Mouse (Mus musculus) spleen, embryonic (tissue): ENCODE data around the gene Hist2h2ac.
"Not testable (repeated sequence)": the region's sequence is repeated elsewhere in the genome, so short reads cannot be mapped to it uniquely, and the experiment has no call there.

Source experiments
- CTCF ChIA-PET: fragments of 350-600 bp; sonication (Branson Sonifier 250); formaldehyde crosslinking; loops from one replicate; lab custom pipeline; 2022; lab: Charles Lee

Hist2h2ac gene

GRCm38 (mm10) chr3:96250890-96251289 lies 30.2 kb upstream of the Hist2h2ac start:
- CTCF ChIA-PET = no interaction called here

- CTCF ChIA-PET = no interaction called here
Observed at GRCm38 (mm10) chr3:96249034-96249345, 28.3 kb upstream of the Hist2h2ac start.

- CTCF ChIA-PET = no interaction called here
Observed at GRCm38 (mm10) chr3:96248141-96249033, 27.7 kb upstream of the Hist2h2ac start.

GRCm38 (mm10) chr3:96247356-96248140 lies 26.9 kb upstream of the Hist2h2ac start:
- CTCF ChIA-PET = interaction anchor here (0.6 kb wide), 1 partner anchor 93 kb away, joined by 5 read pairs; no protein-coding TSS in a partner anchor

DNA sequence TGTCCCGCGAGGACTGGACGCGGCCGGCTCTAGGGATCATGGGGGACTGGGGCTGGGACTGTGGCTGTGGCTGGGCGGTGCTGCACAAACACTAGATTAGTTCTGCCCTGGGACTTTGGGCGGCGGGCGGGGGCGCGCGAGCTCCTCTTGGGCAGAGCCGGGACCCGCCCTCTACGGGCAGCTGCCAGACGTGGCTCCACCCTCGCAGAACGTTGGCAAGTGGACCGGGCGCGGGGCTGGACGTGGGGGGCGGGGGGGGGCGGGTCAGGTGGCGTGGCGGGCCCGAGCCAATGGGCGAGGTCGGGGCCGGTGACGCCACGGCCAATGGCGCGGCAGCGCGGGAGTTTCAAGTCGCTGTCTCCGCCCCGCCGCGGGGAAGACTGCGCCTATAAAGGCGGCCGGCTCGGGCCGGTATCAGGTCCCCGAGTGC lies 25.8 kb upstream of the Hist2h2ac start, which contains the start of gene Hist2h3c1:
TSS of gene Hist2h3c1 (plus strand) at position 259 of the 430 bp plus-strand sequence.
- CTCF ChIA-PET = not testable (repeated sequence)

- CTCF ChIA-PET = not testable (repeated sequence)
Observed at GRCm38 (mm10) chr3:96246018-96246417, 25.3 kb upstream of the Hist2h2ac start.

DNA sequence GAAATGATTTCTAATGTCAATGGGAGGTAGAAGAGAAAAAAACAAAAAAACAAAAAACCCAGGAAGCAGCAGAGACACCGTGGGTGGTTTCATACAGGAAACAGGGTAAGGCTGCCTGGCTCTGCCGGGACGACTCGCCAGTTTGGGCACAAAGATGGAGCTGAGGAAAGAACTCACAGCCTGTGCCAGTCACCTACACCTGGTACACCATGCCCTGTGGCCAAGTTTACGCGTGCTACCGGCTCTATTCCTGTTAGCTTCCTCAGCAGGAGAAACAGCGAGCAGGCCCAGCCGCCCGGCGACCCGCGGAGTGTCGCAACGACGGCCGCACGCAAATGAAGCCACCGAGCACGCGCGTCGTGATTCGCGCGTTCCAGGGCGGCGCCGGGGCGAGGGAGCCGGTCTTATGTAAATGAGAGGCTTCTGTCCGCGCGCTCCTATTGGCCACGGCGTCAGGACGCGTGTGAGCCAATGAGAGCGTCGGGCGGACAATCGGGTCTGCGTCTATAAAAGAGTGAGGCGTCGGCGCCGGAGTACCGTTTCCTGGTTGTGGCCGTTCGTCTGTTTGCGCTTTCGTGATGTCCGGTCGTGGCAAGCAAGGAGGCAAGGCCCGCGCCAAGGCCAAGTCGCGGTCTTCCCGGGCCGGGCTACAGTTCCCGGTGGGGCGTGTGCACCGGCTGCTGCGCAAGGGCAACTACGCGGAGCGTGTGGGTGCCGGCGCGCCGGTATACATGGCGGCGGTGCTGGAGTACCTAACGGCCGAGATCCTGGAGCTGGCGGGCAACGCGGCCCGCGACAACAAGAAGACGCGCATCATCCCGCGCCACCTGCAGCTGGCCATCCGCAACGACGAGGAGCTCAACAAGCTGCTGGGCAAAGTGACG lies 24.6 kb upstream of the Hist2h2ac start, which contains the start of gene Hist2h2aa1:
TSS of gene Hist2h2aa1 (plus strand) at position 495 of the 884 bp plus-strand sequence.
- CTCF ChIA-PET = not testable (repeated sequence)

DNA sequence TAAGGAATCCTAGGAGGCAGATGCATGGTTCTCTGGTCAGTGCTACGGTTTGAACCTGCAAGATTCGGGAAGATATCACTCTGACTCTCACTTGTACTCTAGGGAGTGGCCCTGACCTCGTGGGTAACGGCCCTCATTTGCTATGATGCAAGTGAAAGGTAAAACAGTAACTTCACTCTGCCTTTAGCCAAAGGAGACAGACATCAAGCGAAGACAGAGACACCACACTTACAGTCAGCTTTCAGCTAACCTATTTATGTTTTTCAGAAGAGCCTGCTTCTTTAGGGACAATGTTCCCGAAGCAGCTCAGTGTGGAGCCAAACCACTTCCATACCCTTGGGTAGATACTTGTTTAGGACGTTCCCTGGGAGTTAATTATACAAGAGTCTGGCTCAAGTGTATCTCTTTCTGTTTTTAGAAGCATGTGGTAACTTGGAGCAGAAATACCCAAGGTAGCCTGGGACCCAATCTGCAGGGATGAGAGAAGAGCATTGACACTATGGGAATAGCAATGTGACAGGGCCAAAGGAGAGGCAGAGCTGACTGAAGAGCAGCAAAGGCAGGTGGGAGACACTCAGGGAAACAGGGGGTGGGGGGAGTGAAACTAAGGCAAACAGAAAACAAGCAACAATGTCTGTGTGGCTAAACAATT lies 23.4 kb upstream of the Hist2h2ac start:
- CTCF ChIA-PET = interaction anchor here (0.5 to 1.2 kb wide), 2 partner anchors 20 to 64 kb away, joined by 3 to 5 read pairs; no protein-coding TSS in a partner anchor

GRCm38 (mm10) chr3:96240799-96241197 lies 20.1 kb upstream of the Hist2h2ac start:
- CTCF ChIA-PET = interaction anchor here (0.6 to 0.7 kb wide), 2 partner anchors 42 to 505 kb away, joined by 4 to 6 read pairs; no protein-coding TSS in a partner anchor

- CTCF ChIA-PET = interaction anchor here (0.7 kb wide), 1 partner anchor 505 kb away, joined by 6 read pairs; no protein-coding TSS in a partner anchor
Observed at GRCm38 (mm10) chr3:96239949-96240798, 19.5 kb upstream of the Hist2h2ac start, which contains the start of gene Hist2h2aa2. Gene Hist2h2aa2 (minus strand): TSS chr3:96240276.

DNA sequence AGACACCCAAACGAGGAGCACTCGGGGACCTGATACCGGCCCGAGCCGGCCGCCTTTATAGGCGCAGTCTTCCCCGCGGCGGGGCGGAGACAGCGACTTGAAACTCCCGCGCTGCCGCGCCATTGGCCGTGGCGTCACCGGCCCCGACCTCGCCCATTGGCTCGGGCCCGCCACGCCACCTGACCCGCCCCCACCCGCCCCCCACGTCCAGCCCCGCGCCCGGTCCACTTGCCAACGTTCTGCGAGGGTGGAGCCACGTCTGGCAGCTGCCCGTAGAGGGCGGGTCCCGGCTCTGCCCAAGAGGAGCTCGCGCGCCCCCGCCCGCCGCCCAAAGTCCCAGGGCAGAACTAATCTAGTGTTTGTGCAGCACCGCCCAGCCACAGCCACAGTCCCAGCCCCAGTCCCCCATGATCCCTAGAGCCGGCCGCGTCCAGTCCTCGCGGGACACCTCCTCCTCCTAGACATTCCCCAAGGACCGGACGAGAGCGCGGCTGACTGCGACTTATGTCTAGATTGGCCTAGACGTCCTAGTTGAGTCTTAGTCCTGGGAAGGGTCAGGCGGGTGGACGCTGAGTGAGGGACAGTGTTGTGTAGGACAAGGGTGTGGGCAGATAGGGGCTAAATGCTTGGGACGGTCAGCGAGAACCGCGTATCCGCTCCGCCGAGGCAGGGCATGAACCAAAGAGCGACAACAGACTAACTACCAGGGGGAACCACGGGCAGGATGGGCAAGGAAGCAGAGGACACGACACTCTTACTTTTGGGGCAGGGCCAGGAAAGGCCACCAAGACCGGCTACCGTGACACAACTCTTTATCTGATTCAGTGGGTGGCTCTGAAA lies 18.5 kb upstream of the Hist2h2ac start, which contains the start of gene Hist2h3c2:
TSS of gene Hist2h3c2 (minus strand) at position 174 of the 840 bp plus-strand sequence.
- CTCF ChIA-PET = not testable (repeated sequence)

DNA sequence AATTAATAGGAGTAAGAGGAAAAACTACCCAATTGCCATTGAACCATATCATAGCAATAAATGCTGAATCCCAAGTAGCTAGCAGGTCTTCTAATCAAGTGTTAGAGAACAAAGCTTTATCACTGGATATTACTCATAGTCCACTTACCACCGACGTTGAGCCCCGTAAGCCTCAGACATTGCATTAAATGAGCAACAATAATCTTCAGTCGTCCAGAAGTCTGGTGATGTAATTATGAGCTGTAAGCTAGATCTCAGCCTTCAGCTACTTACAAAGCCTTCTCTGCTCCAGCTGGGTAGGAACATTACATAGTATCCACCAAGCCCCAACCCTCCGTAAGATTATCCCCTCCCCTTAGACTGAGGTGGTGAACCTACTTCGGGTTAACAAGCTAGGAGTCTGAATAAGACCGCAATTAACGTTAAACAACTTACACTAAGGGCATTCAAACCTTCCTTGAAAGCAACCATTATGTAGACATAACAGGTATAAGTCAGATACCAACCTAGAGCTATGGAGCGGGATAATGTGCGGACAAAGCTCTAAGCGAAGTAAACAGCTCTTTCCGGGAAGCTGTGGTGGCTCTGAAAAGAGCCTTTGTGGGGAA lies 17.3 kb upstream of the Hist2h2ac start:
- CTCF ChIA-PET = interaction anchor here (0.6 to 0.9 kb wide), 2 partner anchors 45 to 90 kb away, joined by 4 read pairs; no protein-coding TSS in a partner anchor

- CTCF ChIA-PET = interaction anchor here (0.6 to 1.5 kb wide), 3 partner anchors 24 to 90 kb away, joined by 3 to 4 read pairs (median 4); no protein-coding TSS in a partner anchor
Observed at GRCm38 (mm10) chr3:96237335-96237903, 16.7 kb upstream of the Hist2h2ac start.

GRCm38 (mm10) chr3:96236834-96237334 lies 16.2 kb upstream of the Hist2h2ac start:
- CTCF ChIA-PET = interaction anchor here (0.6 to 1.5 kb wide), 4 partner anchors 23 to 376 kb away, joined by 3 to 4 read pairs (median 4); no protein-coding TSS in a partner anchor

- CTCF ChIA-PET = interaction anchor here (0.7 to 1.5 kb wide), 2 partner anchors 26 to 43 kb away, joined by 3 to 5 read pairs; no protein-coding TSS in a partner anchor
Observed at GRCm38 (mm10) chr3:96235836-96236235, 15.2 kb upstream of the Hist2h2ac start.

DNA sequence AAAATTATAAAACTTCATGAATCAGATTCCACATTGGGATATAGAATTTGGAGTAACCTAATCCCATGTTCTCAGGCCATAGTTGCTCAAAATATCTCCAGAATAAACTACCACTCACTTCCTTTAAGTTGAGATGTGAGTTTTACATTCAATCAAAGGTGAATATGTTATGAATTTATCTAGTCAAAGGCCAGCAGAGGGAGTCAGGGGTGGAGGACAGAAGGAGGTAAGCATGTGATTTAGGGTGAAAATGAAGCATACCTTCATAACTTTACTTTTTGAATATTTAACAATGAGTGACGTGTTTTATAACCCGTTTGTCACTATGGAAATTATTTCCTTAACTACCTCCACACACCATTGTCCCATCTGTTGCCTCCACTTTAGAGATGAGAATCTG lies 14.2 kb upstream of the Hist2h2ac start:
- CTCF ChIA-PET = interaction anchor here (0.9 kb wide), 1 partner anchor 26 kb away, joined by 3 read pairs; no protein-coding TSS in a partner anchor

DNA sequence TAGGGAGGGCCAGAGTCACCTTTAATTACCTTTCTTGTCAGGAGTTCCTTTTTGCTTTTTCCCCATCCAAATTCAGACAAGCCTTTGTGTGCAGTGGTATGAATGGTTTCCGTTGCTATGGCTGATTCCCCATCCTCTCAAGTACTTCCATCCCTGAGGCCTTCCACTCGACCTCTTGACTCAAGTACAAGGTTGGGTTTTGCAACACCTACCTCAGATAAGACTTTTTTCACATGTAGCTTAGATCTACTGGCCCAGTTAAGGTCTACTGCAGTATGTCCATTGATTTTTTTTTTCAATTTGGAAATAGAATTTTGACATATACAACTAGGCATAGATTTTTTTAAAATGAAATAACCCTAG lies 11.1 kb upstream of the Hist2h2ac start:
- CTCF ChIA-PET = no interaction called here
